Mouse (Mus musculus): ENCODE measurements at regions not wholly inside any gene's neighbourhood (a gene's known extent, or its start where the extent isn't known, plus 50 kb on each side); places are given as distances from the start of the nearest gene placed in this dataset.

- H3K4me3 ChIP-seq (ENCODE audit: insufficient read depth, low read length): no peak overlapping the region
- TF ChIP-seq CTCF (IDR thresholded peaks at IDR 0.05; ENCODE audit: extremely low read depth, insufficient read depth, low read length): no peak
- TF ChIP-seq POLR2A (IDR thresholded peaks at IDR 0.05; ENCODE audit: extremely low read depth, insufficient read depth, low read length): no peak
- H3K27ac ChIP-seq (ENCODE audit: insufficient read depth, low read length): no peak overlapping the region
- H3K4me1 ChIP-seq (ENCODE audit: control insufficient read depth, insufficient read depth, low read length): peaks cover 4% of the 10 kb centered on the region
These were observed 100.3 kb upstream of the 4933402D24Rik start for GRCm38 (mm10) chr1:63869342-63869741.

DNA sequence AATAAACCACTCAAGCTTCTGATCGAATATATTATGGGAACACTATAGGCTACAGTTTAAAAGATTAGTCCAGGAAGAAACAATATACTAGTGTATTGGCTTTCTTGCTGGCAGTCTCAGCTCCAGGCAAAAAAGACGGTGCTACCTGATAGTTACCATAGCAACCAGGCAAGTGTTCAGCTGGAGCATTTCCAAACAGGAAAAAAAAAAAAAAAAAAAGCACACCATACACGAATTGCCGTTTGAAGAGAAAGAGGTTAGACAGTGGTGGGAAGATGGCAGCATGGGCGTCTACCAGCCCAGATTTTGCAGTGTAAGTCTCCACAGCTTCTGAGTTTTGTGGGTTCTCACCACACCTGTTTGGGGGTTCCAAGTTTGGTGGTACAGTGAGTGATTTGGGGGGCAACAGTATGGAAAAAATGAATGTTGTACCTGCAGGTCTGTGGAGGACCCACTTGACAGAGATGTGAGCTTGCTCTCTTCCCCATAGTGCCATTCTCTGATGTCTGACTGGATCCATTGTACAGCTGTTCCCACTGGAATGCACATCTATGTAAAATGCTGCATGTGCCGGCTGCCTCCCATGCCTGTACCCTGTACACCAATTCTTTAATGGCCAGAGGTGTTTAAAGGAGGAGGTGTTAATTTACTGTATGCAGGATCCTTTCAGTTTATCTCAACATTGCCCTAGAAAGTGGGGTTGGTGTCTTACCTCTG is 89.0 kb upstream of the 4933402D24Rik start:
- H3K4me1 ChIP-seq (ENCODE audit: control insufficient read depth, insufficient read depth, low read length): 0 out of 2 replicates have a peak, but pooled peaks cover 1% of the 10 kb centered on the region
- TF ChIP-seq CTCF (IDR thresholded peaks at IDR 0.05; ENCODE audit: extremely low read depth, insufficient read depth, low read length) (no peak), POLR2A (IDR thresholded peaks at IDR 0.05; ENCODE audit: extremely low read depth, insufficient read depth, low read length) (no peak)
- no peak overlapping the region for H3K27ac ChIP-seq (ENCODE audit: insufficient read depth, low read length)
- no peak overlapping the region for H3K4me3 ChIP-seq (ENCODE audit: insufficient read depth, low read length)

- TF ChIP-seq POLR2A (IDR thresholded peaks at IDR 0.05; ENCODE audit: extremely low read depth, insufficient read depth, low read length) (no peak), CTCF (IDR thresholded peaks at IDR 0.05; ENCODE audit: extremely low read depth, insufficient read depth, low read length) (no peak)
These were observed 88.4 kb upstream of the 4933402D24Rik start for GRCm38 (mm10) chr1:63857468-63857867.

GRCm38 (mm10) chr1:63856366-63856765 is 87.3 kb upstream of the 4933402D24Rik start:
- TF ChIP-seq CTCF (IDR thresholded peaks at IDR 0.05; ENCODE audit: extremely low read depth, insufficient read depth, low read length) (no peak), POLR2A (IDR thresholded peaks at IDR 0.05; ENCODE audit: extremely low read depth, insufficient read depth, low read length) (no peak)

More at GRCm38 (mm10) chr1:63857468-63857867, 88.4 kb upstream of the 4933402D24Rik start:
- H3K4me3 ChIP-seq (ENCODE audit: insufficient read depth, low read length): no peak overlapping the region
- 0 out of 2 replicates have a peak, but pooled peaks cover 1% of the 10 kb centered on the region for H3K4me1 ChIP-seq (ENCODE audit: control insufficient read depth, insufficient read depth, low read length)
- H3K27ac ChIP-seq (ENCODE audit: insufficient read depth, low read length): no peak overlapping the region

DNA sequence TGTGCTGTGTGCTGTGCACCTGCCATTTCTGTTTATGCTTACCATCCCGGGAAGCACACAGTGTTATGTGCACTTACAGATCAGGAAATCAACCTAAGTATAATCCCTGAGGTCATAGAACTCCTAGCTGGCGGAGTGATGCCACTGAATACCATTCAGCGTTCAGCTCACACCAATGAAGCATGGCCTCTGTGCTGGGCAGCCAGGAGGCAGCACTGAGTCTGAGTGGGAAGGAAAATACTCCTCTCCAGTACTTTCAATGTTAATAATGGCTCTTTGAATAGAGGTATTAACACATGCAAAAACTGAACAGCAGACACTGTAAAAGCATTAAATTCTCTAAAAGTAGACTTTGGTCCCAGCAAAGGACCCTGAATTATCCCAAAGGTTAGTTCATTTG is 85.7 kb upstream of the 4933402D24Rik start:
- Histone ChIP-seq H3K4me3 (ENCODE audit: insufficient read depth, low read length) (no peak overlapping the region), H3K27ac (ENCODE audit: insufficient read depth, low read length) (no peak overlapping the region), H3K4me1 (ENCODE audit: control insufficient read depth, insufficient read depth, low read length) (peaks cover 6% of the 10 kb centered on the region)
- TF ChIP-seq CTCF (IDR thresholded peaks at IDR 0.05; ENCODE audit: extremely low read depth, insufficient read depth, low read length) (peak; percentile 37; the same call in 1 of the 2 replicates), POLR2A (IDR thresholded peaks at IDR 0.05; ENCODE audit: extremely low read depth, insufficient read depth, low read length) (no peak)

More at GRCm38 (mm10) chr1:63856366-63856765, 87.3 kb upstream of the 4933402D24Rik start:
- H3K4me3 ChIP-seq (ENCODE audit: insufficient read depth, low read length): no peak overlapping the region
- H3K4me1 ChIP-seq (ENCODE audit: control insufficient read depth, insufficient read depth, low read length): peaks cover 6% of the 10 kb centered on the region
- no peak overlapping the region for H3K27ac ChIP-seq (ENCODE audit: insufficient read depth, low read length)

DNA sequence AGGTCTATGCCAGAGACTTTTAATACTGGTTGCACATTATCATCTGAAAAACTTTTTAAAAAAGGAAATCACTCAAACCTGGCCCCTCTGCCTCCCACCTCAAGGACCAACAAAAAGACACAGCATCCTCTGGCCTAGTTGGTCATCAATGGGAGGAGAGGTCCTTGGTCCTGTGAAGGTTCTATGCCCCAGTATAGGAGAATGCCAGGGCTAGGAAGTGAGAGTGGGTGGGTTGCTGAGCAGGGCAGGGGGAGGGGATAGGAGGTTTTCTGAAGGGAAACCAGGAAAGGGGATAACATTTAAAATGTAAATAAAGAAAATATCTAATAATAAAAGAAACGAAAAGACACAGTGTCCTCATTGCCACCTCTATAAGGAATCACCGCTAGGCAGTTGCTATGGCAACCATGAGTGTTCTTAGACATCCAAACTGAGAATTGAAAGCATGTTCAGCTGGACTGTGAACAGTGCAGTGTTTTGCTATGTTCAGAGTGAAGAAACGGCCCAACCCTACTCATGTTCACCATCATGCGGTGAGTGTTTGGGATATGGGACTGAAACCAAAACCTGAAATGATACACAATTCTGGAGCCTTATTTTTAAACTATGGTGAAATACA is 82.5 kb upstream of the 4933402D24Rik start:
- no peak for TF ChIP-seq POLR2A (IDR thresholded peaks at IDR 0.05; ENCODE audit: extremely low read depth, insufficient read depth, low read length)
- no peak for TF ChIP-seq CTCF (IDR thresholded peaks at IDR 0.05; ENCODE audit: extremely low read depth, insufficient read depth, low read length)
- peaks cover 5% of the 10 kb centered on the region for H3K4me1 ChIP-seq (ENCODE audit: control insufficient read depth, insufficient read depth, low read length)
- H3K4me3 ChIP-seq (ENCODE audit: insufficient read depth, low read length): no peak overlapping the region
- no peak overlapping the region for H3K27ac ChIP-seq (ENCODE audit: insufficient read depth, low read length)

DNA sequence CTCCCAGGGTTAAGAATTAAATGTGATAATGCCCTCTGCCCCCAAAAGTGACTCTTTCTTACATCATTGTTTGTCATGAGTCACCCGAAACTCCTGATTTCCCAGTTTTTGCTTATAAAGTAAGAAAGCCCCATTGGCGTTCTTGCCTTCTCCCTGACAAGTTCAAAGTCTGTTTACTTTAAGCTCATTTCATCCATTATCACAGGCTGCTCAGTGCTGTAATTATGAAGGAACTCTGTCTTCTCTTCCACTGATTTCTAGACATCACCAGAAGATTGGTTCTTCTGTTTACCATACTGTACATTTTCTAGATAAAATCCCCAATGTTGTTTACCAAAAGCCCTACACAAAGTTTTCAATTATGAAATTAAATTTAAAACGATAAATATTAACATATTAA is 81.2 kb upstream of the 4933402D24Rik start:
- H3K27ac ChIP-seq (ENCODE audit: insufficient read depth, low read length): no peak overlapping the region
- no peak overlapping the region for H3K4me3 ChIP-seq (ENCODE audit: insufficient read depth, low read length)
- TF ChIP-seq CTCF (IDR thresholded peaks at IDR 0.05; ENCODE audit: extremely low read depth, insufficient read depth, low read length) (no peak), POLR2A (IDR thresholded peaks at IDR 0.05; ENCODE audit: extremely low read depth, insufficient read depth, low read length) (no peak)
- peaks cover 5% of the 10 kb centered on the region for H3K4me1 ChIP-seq (ENCODE audit: control insufficient read depth, insufficient read depth, low read length)

GRCm38 (mm10) chr1:63828174-63828844 is 59.2 kb upstream of the 4933402D24Rik start:
- Histone ChIP-seq H3K27ac (ENCODE audit: insufficient read depth, low read length) (no peak overlapping the region), H3K4me3 (ENCODE audit: insufficient read depth, low read length) (no peak overlapping the region), H3K4me1 (ENCODE audit: control insufficient read depth, insufficient read depth, low read length) (no peaks in the 10 kb centered on the region)
- TF ChIP-seq CTCF (IDR thresholded peaks at IDR 0.05; ENCODE audit: extremely low read depth, insufficient read depth, low read length) (no peak), POLR2A (IDR thresholded peaks at IDR 0.05; ENCODE audit: extremely low read depth, insufficient read depth, low read length) (no peak)

- H3K4me3 ChIP-seq (ENCODE audit: insufficient read depth, low read length): no peak overlapping the region
- TF ChIP-seq CTCF (IDR thresholded peaks at IDR 0.05; ENCODE audit: extremely low read depth, insufficient read depth, low read length): no peak
- TF ChIP-seq POLR2A (IDR thresholded peaks at IDR 0.05; ENCODE audit: extremely low read depth, insufficient read depth, low read length): no peak
- H3K27ac ChIP-seq (ENCODE audit: insufficient read depth, low read length): no peak overlapping the region
- H3K4me1 ChIP-seq (ENCODE audit: control insufficient read depth, insufficient read depth, low read length): no peaks in the 10 kb centered on the region
These were observed 51.7 kb upstream of the 4933402D24Rik start for GRCm38 (mm10) chr1:63820614-63821270.
